Mouse (Mus musculus): ENCODE data around the gene Bcat2. TPM values are rescaled to one million over a fixed set of nuclear protein-coding genes. Genes with fewer than 3 reads are reported as not detected.

Bcat2 gene
- polyA plus RNA-seq, 1 experiment: 54.1 TPM

GRCm38 (mm10) chr7:45616277-45616676 is 46.3 kb downstream of the Bcat2 start:
- Histone ChIP-seq H3K36me3 (ENCODE audit: control insufficient read depth, insufficient read depth) (no peaks in the 10 kb centered on the region), H3K4me2 (ENCODE audit: low read depth) (peak overlapping the region; percentile 63), H3K4me3 (no peak overlapping the region), H3ac (ENCODE audit: control insufficient read depth, insufficient read length) (no peak overlapping the region), H3K27me3 (ENCODE audit: control insufficient read depth, insufficient read depth, insufficient read length) (no peaks in the 10 kb centered on the region), H3K79me2 (ENCODE audit: control insufficient read depth, insufficient read depth) (no peaks in the 10 kb centered on the region)
- TF ChIP-seq E2F4 (IDR thresholded peaks at IDR 0.05; ENCODE audit: insufficient read depth): no peak
- no peak for TF ChIP-seq MAX (IDR thresholded peaks at IDR 0.05; ENCODE audit: low read depth)
- TF ChIP-seq SRF (IDR thresholded peaks at IDR 0.05; ENCODE audit: control insufficient read depth, insufficient read length, low read depth): no peak
- TF ChIP-seq TCF12 (IDR thresholded peaks at IDR 0.05; ENCODE audit: insufficient read depth, poor library complexity, severe bottlenecking): peak; percentile 75
- peak; percentile 9 to 95 (median 87) for TF ChIP-seq MYOD1 (IDR thresholded peaks at IDR 0.05; ENCODE audit: control insufficient read depth in 1 of 3, insufficient read length in 2 of 3, low read depth in 2 of 3)
- TF ChIP-seq MYOG (IDR thresholded peaks at IDR 0.05; ENCODE audit: control insufficient read depth in 1 of 3, insufficient read depth in 1 of 3, insufficient read length in 2 of 3, low read depth in 2 of 3): peak; percentile 74 to 97 (median 88)
- no peak for TF ChIP-seq POLR2AphosphoS2 (IDR thresholded peaks at IDR 0.05; ENCODE audit: insufficient read length, low read depth)
- no peak for TF ChIP-seq POLR2A (IDR thresholded peaks at IDR 0.05; ENCODE audit: insufficient read length, low read depth)
- TF ChIP-seq CEBPB (IDR thresholded peaks at IDR 0.05; ENCODE audit: insufficient read depth, poor library complexity, severe bottlenecking): peak; percentile 80; the same call in 1 of the 2 replicates
- peak; percentile 46 for TF ChIP-seq TCF3 (IDR thresholded peaks at IDR 0.05; ENCODE audit: insufficient read length, low read depth)
- TF ChIP-seq REST (IDR thresholded peaks at IDR 0.05; ENCODE audit: insufficient read depth, insufficient read length): no peak
- no peak for TF ChIP-seq USF1 (IDR thresholded peaks at IDR 0.05; ENCODE audit: low read depth)

GRCm38 (mm10) chr7:45617042-45617695 is 47.2 kb downstream of the Bcat2 start, which contains the start of gene Fut1:
Fut1 (plus strand) TSS chr7:45617289.
- H3K4me2 ChIP-seq (ENCODE audit: low read depth): peak within 1 kb of the TSS; percentile 63
- H3K79me2 ChIP-seq (ENCODE audit: control insufficient read depth, insufficient read depth): no peaks in the 10 kb centered on the region
- no peak within 1 kb of the TSS for H3ac ChIP-seq (ENCODE audit: control insufficient read depth, insufficient read length)
- H3K4me3 ChIP-seq: no peak within 1 kb of the TSS
- peak in 2 of 3 experiments; percentile 54 to 80 for TF ChIP-seq MYOD1 (IDR thresholded peaks at IDR 0.05; ENCODE audit: control insufficient read depth in 1 of 3, insufficient read length in 2 of 3, low read depth in 2 of 3)
- TF ChIP-seq MYOG (IDR thresholded peaks at IDR 0.05; ENCODE audit: control insufficient read depth in 1 of 3, insufficient read depth in 1 of 3, insufficient read length in 2 of 3, low read depth in 2 of 3): peak in 1 of 3 experiments; percentile 79
- no peak for TF ChIP-seq MAX (IDR thresholded peaks at IDR 0.05; ENCODE audit: low read depth)
- TF ChIP-seq TCF3 (IDR thresholded peaks at IDR 0.05; ENCODE audit: insufficient read length, low read depth): no peak
- H3K27me3 ChIP-seq (ENCODE audit: control insufficient read depth, insufficient read depth, insufficient read length): no peaks in the 10 kb centered on the region
- H3K36me3 ChIP-seq (ENCODE audit: control insufficient read depth, insufficient read depth): no peaks in the 10 kb centered on the region

GRCm38 (mm10) chr7:45618316-45618715 is 48.4 kb downstream of the Bcat2 start:
- Histone ChIP-seq H3ac (ENCODE audit: control insufficient read depth, insufficient read length) (no peak overlapping the region), H3K4me3 (no peak overlapping the region), H3K79me2 (ENCODE audit: control insufficient read depth, insufficient read depth) (no peaks in the 10 kb centered on the region), H3K27me3 (ENCODE audit: control insufficient read depth, insufficient read depth, insufficient read length) (no peaks in the 10 kb centered on the region), H3K4me2 (ENCODE audit: low read depth) (no peak overlapping the region), H3K36me3 (ENCODE audit: control insufficient read depth, insufficient read depth) (no peaks in the 10 kb centered on the region)
- no peak for TF ChIP-seq TCF3 (IDR thresholded peaks at IDR 0.05; ENCODE audit: insufficient read length, low read depth)
- TF ChIP-seq MAX (IDR thresholded peaks at IDR 0.05; ENCODE audit: low read depth): no peak
- TF ChIP-seq SRF (IDR thresholded peaks at IDR 0.05; ENCODE audit: control insufficient read depth, insufficient read length, low read depth): no peak
- TF ChIP-seq TCF12 (IDR thresholded peaks at IDR 0.05; ENCODE audit: insufficient read depth, poor library complexity, severe bottlenecking): no peak
- no peak for TF ChIP-seq MYOD1 (IDR thresholded peaks at IDR 0.05; ENCODE audit: control insufficient read depth in 1 of 3, insufficient read length in 2 of 3, low read depth in 2 of 3)
- TF ChIP-seq CEBPB (IDR thresholded peaks at IDR 0.05; ENCODE audit: insufficient read depth, poor library complexity, severe bottlenecking): no peak
- TF ChIP-seq MYOG (IDR thresholded peaks at IDR 0.05; ENCODE audit: control insufficient read depth in 1 of 3, insufficient read depth in 1 of 3, insufficient read length in 2 of 3, low read depth in 2 of 3): no peak
- TF ChIP-seq REST (IDR thresholded peaks at IDR 0.05; ENCODE audit: insufficient read depth, insufficient read length): no peak
- TF ChIP-seq E2F4 (IDR thresholded peaks at IDR 0.05; ENCODE audit: insufficient read depth): no peak
- no peak for TF ChIP-seq USF1 (IDR thresholded peaks at IDR 0.05; ENCODE audit: low read depth)
- TF ChIP-seq POLR2AphosphoS2 (IDR thresholded peaks at IDR 0.05; ENCODE audit: insufficient read length, low read depth): no peak
- no peak for TF ChIP-seq POLR2A (IDR thresholded peaks at IDR 0.05; ENCODE audit: insufficient read length, low read depth)

- H3ac ChIP-seq (ENCODE audit: control insufficient read depth, insufficient read length): no peak overlapping the region
- H3K4me3 ChIP-seq: no peak overlapping the region
- H3K79me2 ChIP-seq (ENCODE audit: control insufficient read depth, insufficient read depth): no peaks in the 10 kb centered on the region
- H3K4me2 ChIP-seq (ENCODE audit: low read depth): no peak overlapping the region
- TF ChIP-seq REST (IDR thresholded peaks at IDR 0.05; ENCODE audit: insufficient read depth, insufficient read length): no peak
- TF ChIP-seq MYOG (IDR thresholded peaks at IDR 0.05; ENCODE audit: control insufficient read depth in 1 of 3, insufficient read depth in 1 of 3, insufficient read length in 2 of 3, low read depth in 2 of 3): no peak
- no peaks in the 10 kb centered on the region for H3K36me3 ChIP-seq (ENCODE audit: control insufficient read depth, insufficient read depth)
- H3K27me3 ChIP-seq (ENCODE audit: control insufficient read depth, insufficient read depth, insufficient read length): no peaks in the 10 kb centered on the region
Observed at GRCm38 (mm10) chr7:45619592-45619991, 49.6 kb downstream of the Bcat2 start.

GRCm38 (mm10) chr7:45621443-45621842 is 51.5 kb downstream of the Bcat2 start, which contains the start of gene Izumo1:
Izumo1 (plus strand) TSS chr7:45621811.
- H3K4me2 ChIP-seq (ENCODE audit: low read depth): no peak within 1 kb of the TSS
- no peaks in the 10 kb centered on the region for H3K36me3 ChIP-seq (ENCODE audit: control insufficient read depth, insufficient read depth)
- no peaks in the 10 kb centered on the region for H3K79me2 ChIP-seq (ENCODE audit: control insufficient read depth, insufficient read depth)
- H3K4me3 ChIP-seq: no peak within 1 kb of the TSS
- TF ChIP-seq E2F4 (IDR thresholded peaks at IDR 0.05; ENCODE audit: insufficient read depth) (no peak), POLR2A (IDR thresholded peaks at IDR 0.05; ENCODE audit: insufficient read length, low read depth) (no peak), TCF3 (IDR thresholded peaks at IDR 0.05; ENCODE audit: insufficient read length, low read depth) (no peak), MYOD1 (IDR thresholded peaks at IDR 0.05; ENCODE audit: control insufficient read depth in 1 of 3, insufficient read length in 2 of 3, low read depth in 2 of 3) (no peak), MAX (IDR thresholded peaks at IDR 0.05; ENCODE audit: low read depth) (no peak), TCF12 (IDR thresholded peaks at IDR 0.05; ENCODE audit: insufficient read depth, poor library complexity, severe bottlenecking) (no peak), REST (IDR thresholded peaks at IDR 0.05; ENCODE audit: insufficient read depth, insufficient read length) (no peak), SRF (IDR thresholded peaks at IDR 0.05; ENCODE audit: control insufficient read depth, insufficient read length, low read depth) (no peak), USF1 (IDR thresholded peaks at IDR 0.05; ENCODE audit: low read depth) (no peak), CEBPB (IDR thresholded peaks at IDR 0.05; ENCODE audit: insufficient read depth, poor library complexity, severe bottlenecking) (no peak), MYOG (IDR thresholded peaks at IDR 0.05; ENCODE audit: control insufficient read depth in 1 of 3, insufficient read depth in 1 of 3, insufficient read length in 2 of 3, low read depth in 2 of 3) (no peak), POLR2AphosphoS2 (IDR thresholded peaks at IDR 0.05; ENCODE audit: insufficient read length, low read depth) (no peak)
- no peak within 1 kb of the TSS for H3ac ChIP-seq (ENCODE audit: control insufficient read depth, insufficient read length)
- H3K27me3 ChIP-seq (ENCODE audit: control insufficient read depth, insufficient read depth, insufficient read length): no peaks in the 10 kb centered on the region

Data from myocyte (in vitro differentiated cells).